Mouse (Mus musculus) left cerebral cortex, postnatal 36 days (tissue): ENCODE results near the gene Trmt1l. TPM values are rescaled to one million over a fixed set of nuclear protein-coding genes. Genes with fewer than 3 reads are reported as not detected.

Experiments used
- DNase-seq, 2 experiments: peaks; one replicate each; pipeline ENCODE4 v3.0.0; 2021 to 2022; ENCODE audit warnings: low spot score in 2 of 2, mixed read lengths in 1 of 2
- intact Hi-C: fragments of 180-260 bp; cut with DNase I; formaldehyde crosslinking; loops from one replicate; pipeline ENCODE4 v1.15.1; 2025
- microRNA-seq: library from miRNA; unstranded; fragments of <30 nt; microRNA quantifications from one replicate; pipeline ENCODE4 v1.2.0, GENCODE M21; 2022
- total RNA-seq, 2 experiments: library from RNA; stranded (reverse); gene quantifications; 2 replicates each; pipeline ENCODE4 v1.2.3; 2021

Trmt1l gene
- total RNA-seq, 2 experiments from 2014 or later: 24.1 to 33.0 TPM

GRCm38 (mm10) chr1:151489806-151490205 lies 61.5 kb downstream of the Trmt1l start:
- intact Hi-C loops: loop anchor here (5.0 kb wide), 1 partner anchor 217 kb away; no protein-coding TSS in a partner anchor
- DNase-seq: no peak

GRCm38 (mm10) chr1:151492419-151492818 lies 64.1 kb downstream of the Trmt1l start:
- no peak for DNase-seq

GRCm38 (mm10) chr1:151493826-151494225 lies 65.5 kb downstream of the Trmt1l start:
- intact Hi-C loops: loop anchor here (5.0 kb wide), 1 partner anchor 213 kb away; no protein-coding TSS in a partner anchor

More at GRCm38 (mm10) chr1:151492419-151492818, 64.1 kb downstream of the Trmt1l start:
- intact Hi-C loops: loop anchor here (5.0 kb wide), 1 partner anchor 215 kb away; no protein-coding TSS in a partner anchor

GRCm38 (mm10) chr1:151494711-151495110 lies 66.4 kb downstream of the Trmt1l start:
- DNase-seq: no peak
- intact Hi-C loops: loop anchor here (5.0 kb wide), 1 partner anchor 213 kb away; no protein-coding TSS in a partner anchor

More at GRCm38 (mm10) chr1:151493826-151494225, 65.5 kb downstream of the Trmt1l start:
- DNase-seq: no peak

- no peak for DNase-seq
- intact Hi-C loops: no loop called here
These were observed 67.4 kb downstream of the Trmt1l start for GRCm38 (mm10) chr1:151495635-151496285.

GRCm38 (mm10) chr1:151497028-151497427 lies 68.7 kb downstream of the Trmt1l start:
- DNase-seq: no peak
- intact Hi-C loops: no loop called here

GRCm38 (mm10) chr1:151497942-151498341 lies 69.6 kb downstream of the Trmt1l start:
- intact Hi-C loops: no loop called here
- DNase-seq: no peak

- intact Hi-C loops: no loop called here
- DNase-seq: no peak
These were observed 70.0 kb downstream of the Trmt1l start for GRCm38 (mm10) chr1:151498381-151498780.

- peak; percentile 46 to 51 for DNase-seq
- intact Hi-C loops: no loop called here
These were observed 71.6 kb downstream of the Trmt1l start for GRCm38 (mm10) chr1:151499815-151500501.

GRCm38 (mm10) chr1:151500531-151501361 lies 72.4 kb downstream of the Trmt1l start, which contains the start of gene Rnf2:
Rnf2 (minus strand) TSS chr1:151500955.
- intact Hi-C loops: no loop called here
- DNase-seq: peak; percentile 88 to 90

Small RNA genes within 50 kb of the gene (microRNA-seq; reads per million reads assigned to microRNA genes)
- not detected for gene Mir7682

Other genes starting within 250 kb of the Trmt1l start
- gene Gm47985, start 246.0 kb upstream of the Trmt1l start, total RNA-seq: not detected
- not detected for gene Gm8947, start 236.2 kb upstream of the Trmt1l start, total RNA-seq
- gene Gm47995, start 230.1 kb upstream of the Trmt1l start, total RNA-seq: not detected
- gene 3110040M04Rik, start 224.4 kb upstream of the Trmt1l start, total RNA-seq: not detected
- gene Gm47996, start 218.4 kb upstream of the Trmt1l start, total RNA-seq: not detected
- 100 to 1,000 TPM; 123 to 135 TPM for gene Ivns1abp, start 84.1 kb upstream of the Trmt1l start, total RNA-seq
- 10 to 100 TPM; 10.5 to 15.2 TPM for gene Swt1, start 87 bp upstream of the Trmt1l start, total RNA-seq
- 10 to 100 TPM; 29.5 to 34.9 TPM for gene Rnf2, start 72.4 kb downstream of the Trmt1l start, total RNA-seq
- gene Fam129a, start 142.6 kb downstream of the Trmt1l start, total RNA-seq: 1 to 10 TPM; 2.5 to 2.8 TPM